Mouse (Mus musculus): ENCODE measurements around the gene Cnnm1.
"Not testable (repeated sequence)": the region's sequence is repeated elsewhere in the genome, so short reads cannot be mapped to it uniquely, and the experiment has no call there.

Cnnm1 gene

DNA sequence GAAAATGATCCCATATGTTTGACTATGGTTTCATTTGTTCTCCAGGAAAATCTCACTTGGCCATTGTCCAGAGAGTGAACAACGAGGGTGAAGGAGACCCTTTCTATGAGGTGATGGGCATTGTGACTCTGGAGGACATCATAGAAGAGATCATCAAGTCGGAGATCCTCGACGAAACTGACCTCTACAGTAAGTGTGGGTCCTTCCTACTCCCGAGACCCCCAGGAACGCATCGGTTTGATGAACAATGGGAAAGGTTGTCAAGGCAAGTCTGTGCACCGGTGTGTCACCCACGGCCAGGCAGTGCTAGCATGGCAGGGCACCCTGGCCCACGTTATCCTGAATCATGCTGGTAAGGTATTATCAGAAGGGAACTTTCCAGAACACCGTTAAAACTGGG lies 24.8 kb downstream of the Cnnm1 start:
- no peak for DNase-seq (ENCODE audit: low spot score in 2 of 2)

DNA sequence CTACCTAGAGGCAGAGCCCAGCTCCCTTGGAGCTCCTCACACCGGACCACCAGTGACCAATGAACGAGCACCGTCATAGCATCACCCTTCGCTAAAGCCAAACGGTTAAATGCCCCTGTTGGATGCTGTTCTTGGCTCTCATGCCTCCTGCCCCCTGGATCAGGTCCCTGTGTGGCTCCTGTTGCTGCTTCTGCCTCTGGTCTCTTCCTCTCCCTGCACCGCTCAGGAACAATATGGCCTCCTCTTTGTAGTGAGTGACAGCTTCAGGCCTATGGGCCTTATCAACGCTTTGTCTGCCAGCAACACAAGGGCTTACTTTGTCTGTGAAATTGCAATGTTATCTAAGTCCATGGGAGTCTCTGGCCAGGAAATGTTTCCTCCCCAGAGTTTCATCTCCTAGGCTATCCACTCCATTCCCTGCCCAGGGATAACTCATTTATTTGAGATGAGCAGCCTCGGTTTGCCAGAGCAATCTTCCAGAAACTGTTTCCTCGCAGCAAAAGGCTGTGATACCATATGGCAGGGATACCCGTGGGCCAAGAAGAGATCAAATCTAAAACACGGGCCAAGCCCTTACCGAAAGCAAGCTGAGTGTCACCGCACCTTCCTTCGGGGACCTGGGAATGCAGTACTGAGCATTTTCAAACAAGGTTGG lies 25.5 kb downstream of the Cnnm1 start:
- DNase-seq (ENCODE audit: low spot score in 2 of 2), result no peak

DNA sequence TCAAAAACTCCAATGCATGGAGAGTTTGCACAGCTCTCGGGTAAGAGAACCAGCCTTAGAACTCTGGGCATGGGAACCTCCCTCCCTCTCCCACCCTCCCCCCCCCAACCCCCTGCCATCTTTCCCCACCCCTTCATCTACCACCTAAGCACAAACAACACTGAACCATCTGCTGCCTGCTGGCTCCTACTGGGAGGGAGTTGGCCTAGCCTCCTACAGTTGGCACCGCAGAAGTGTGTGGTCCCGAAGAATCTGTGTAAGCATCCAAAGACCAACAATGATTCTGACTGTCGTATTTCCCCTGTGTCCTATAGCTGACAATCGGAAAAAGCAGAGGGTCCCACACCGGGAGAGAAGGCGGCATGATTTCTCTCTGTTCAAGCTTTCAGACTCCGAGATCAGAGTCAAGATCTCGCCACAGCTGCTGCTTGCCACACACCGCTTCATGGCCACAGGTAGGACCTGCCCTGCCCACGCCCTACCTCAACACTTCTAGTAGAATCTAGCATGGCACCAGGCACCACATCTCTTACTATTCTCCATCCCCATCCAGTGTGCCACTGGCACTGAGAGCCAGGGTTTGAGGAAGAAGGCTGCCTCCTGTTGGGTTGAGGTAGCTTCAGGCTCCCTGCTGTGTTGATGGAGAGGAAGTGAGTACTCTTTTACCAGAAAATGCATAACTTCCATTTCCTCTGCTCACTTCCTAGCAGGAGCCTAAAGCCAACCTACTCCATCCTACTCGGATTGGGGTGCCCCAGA lies 27.9 kb downstream of the Cnnm1 start:
- DNase-seq (ENCODE audit: low spot score in 2 of 2), result no peak

DNA sequence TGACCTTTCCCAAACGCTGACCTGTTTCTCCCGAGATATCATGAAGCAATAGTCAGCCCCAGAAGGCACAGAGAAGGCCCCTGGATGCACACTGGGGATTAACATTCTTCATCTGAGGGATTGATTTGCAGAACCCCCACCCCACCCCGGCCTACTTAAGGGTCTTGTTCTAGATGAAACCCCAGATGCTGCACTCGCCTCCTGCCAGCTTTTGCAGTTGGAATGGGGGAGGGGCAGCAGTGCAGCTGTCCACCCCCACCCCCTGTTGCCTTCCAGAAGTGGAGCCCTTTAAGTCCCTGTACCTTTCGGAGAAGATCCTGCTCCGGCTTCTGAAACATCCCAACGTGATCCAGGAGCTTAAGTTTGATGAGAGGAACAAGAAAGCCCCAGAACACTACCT lies 29.1 kb downstream of the Cnnm1 start:
- no peak for DNase-seq (ENCODE audit: low spot score in 2 of 2)

DNA sequence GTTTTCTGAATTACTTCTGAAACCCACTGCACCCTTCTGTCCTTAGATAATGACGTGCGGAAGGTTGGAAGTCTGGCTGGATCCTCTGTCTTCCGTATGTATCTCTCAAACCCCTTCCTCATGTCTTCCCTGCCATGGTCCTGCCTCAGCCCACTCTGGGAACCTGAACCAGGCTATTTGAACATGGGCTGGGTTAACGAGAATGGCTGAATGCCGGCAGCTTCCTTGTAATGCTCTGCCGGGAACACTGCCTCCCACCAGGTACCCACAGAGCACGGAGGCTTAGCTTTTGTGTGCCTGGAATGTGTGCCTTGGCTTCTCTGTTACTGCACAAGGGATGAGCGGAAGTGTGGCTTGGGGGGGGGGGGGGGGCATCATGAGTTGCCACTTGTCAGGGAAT lies 32.1 kb downstream of the Cnnm1 start:
- no peak for DNase-seq (ENCODE audit: low spot score in 2 of 2)

DNA sequence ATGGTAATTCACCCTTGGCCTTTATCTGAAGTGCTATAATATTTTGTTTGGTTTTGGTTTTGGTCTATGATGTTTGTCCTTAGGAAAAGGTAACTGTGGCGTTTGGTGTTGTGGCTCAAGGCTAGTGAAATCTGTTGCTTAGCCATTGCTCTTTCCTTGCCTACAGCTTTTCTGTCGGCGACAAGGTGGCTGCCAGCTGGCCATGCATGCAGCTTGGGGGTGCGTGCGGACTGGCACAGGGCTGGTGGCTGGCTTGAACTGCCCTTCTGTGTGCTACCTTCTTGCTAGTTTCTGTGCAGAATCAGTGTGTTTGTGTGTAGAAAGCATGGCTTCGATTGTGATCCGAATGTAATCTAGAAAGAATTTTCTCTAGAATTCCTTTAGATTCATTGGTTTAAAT lies 32.5 kb downstream of the Cnnm1 start:
- DNase-seq (ENCODE audit: low spot score in 2 of 2), result no peak

DNA sequence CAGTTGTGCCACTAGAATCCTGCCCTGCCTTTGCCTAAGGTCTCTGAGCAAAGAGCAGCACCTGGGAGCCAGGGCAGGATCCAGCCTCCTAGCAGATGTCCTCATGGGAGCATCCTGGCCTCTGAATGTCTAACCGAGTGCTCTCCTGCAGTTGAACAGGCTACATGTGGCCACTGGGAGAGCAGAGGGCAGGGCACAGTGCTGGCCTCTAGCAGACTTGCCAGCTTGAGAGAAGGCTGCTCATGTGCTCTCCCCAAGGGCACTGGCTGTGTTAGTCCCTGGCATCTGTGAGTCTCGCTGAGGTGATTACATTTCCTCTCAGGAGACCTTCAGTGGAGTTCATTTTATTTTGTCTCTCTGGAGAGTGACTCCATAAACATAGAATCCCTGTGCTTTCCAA lies 35.4 kb downstream of the Cnnm1 start:
- no peak for DNase-seq (ENCODE audit: low spot score in 2 of 2)

DNA sequence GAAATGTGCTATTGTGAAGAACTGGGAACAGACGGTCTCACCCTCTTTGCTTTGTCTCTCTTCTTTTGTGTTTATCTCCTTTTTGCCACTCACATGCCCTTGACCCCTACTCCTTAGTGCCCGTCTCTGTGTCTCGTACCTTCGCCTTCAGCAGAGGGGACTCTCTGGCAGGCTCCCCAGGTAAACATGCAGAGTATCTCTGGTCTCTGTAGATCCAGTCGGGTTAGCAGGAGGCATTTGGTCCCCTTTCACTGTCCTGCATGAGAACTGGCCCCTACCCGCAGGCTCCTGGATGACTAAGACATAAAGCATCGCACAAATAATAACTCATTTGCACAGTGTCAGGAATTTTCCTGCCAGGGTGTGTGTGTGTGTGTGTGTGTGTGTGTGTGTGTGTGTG lies 35.8 kb downstream of the Cnnm1 start:
- no peak for DNase-seq (ENCODE audit: low spot score in 2 of 2)

DNA sequence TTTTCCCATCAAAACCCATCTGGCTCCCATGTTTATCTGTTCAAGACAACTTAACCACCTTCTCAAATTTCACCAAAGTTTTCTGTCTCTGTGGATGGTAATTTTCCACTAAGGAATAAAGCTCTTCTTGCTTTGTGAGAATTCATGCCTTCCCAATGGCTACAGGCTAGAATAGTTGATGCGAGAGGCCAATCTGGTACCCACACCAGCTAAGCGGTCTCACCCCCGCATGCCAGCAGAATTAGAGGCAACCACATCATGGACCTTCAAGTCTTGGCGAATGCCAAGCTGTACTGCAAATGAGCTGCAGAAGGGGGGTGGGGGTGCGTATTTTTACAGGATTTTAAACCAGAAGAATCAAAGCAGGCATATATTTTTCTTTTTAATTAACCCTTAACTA lies 37.2 kb downstream of the Cnnm1 start:
- DNase-seq (ENCODE audit: low spot score in 2 of 2), result no peak

DNA sequence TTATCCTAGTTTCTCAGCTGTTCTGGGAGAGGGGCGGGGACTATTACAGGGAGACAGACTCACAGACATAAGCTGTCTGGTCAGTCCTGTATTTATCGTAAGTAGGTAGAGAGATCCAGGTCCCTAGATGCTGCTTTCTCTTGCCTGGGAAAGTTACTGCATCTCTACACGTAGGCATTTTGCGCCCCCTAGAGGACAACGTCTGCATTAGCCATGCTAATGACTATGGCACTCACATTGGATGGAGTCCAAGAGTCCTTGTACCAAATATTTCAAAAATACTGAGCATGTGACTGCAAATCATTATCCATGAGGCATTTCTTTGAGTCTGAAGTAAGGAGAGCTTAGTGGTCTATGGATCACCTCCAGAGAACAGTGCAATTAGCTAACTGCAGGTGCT lies 38.7 kb downstream of the Cnnm1 start:
- peak in 1 of 2 experiments; percentile 56 for DNase-seq (ENCODE audit: low spot score in 2 of 2)

DNA sequence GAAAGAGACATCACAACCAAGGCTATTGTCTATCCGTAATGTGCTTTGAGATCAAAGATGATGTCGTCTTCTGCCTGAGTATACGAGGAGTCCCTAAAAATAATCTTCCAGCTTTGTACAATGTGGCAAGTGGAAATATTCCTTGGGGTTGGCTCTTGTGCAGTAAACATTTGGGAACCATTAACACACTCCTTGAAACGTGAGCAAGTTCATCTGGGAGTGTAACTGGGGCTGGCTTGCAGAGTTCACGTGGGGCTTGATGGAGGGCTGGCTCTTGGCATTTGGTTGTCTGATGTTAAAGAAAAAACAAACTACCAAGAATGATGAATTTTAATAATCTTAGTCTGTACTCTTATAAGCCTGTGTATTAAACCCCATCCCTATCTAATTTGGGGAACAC lies 39.2 kb downstream of the Cnnm1 start:
- no peak for DNase-seq (ENCODE audit: low spot score in 2 of 2)

DNA sequence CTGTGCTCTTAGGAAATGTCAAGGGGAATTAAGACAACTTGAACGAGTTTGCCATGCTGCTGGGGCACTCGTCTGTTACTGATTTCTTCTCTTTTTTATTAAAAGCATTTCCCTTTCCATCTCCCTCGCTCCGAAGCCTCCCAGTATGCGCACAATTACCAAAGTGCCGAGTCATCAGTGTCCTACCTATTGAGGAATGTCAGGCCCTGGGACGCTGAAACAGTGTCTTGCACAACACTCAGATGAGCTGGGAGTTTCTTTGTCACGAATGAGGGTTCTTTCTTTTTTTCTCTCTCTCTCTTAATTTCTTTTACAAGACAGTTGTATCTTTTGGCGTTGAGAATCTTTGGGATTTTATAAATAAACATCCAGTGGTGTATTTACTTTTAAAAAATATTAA lies 40.3 kb downstream of the Cnnm1 start:
- DNase-seq (ENCODE audit: low spot score in 2 of 2), result no peak

DNA sequence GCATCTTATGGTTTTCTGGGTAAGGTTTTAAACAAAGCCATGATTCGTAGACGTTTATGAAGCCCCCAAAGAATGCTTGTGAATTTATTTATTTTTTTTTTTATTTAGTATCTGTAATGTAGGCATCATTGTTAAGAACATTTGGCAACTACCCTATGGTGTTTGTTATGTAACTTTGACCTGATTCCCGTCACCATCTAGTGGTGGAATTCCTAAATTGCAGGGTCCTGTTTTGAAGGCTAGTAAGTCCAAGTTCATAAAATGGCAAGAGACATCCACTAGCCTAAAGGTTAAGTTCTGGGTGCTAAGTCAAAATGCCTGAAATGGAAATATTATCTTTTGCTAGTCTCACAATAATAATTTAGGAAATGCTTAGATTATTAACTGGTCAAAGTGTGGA lies 47.2 kb downstream of the Cnnm1 start:
- DNase-seq (ENCODE audit: low spot score in 2 of 2), result no peak

DNA sequence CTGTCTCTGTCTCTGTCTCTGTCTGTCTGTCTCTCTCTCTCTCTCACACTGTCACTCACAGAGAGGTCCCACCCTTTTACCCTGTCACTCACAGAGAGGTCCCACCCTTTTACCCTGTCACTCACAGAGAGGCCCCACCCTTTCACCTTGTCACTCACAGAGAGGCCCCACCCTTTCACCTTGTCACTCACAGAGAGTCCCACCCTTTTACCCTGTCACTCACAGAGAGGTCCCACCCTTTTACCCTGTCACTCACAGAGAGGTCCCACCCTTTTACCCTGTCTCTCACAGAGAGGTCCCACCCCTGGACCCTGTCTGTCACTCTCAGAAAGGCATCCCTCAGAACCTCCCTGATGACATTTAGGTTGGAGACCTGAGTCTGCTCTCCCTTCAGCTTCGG lies 53.1 kb downstream of the Cnnm1 start:
- not testable (repeated sequence) for DNase-seq (ENCODE audit: low spot score in 2 of 2)

DNA sequence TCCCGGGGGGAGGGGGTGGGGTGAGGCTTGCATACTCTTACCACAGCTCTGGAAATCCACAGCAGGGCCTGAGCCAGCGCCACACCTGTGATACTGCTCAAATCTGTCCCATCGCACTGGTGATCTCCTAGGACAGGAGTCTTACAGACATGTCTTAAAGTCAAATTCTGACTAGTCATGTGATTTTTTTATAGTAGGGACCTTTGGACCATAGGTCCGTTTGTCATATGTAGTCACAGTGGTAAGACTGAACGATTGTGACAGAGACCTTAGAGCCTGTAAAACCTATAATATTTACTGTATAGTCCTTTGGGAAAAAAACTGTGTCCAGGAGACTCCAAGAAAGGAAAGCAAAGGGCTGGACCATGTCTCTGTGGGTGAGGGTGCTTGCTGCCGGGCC lies 53.6 kb downstream of the Cnnm1 start:
- DNase-seq (ENCODE audit: low spot score in 2 of 2), result no peak

DNA sequence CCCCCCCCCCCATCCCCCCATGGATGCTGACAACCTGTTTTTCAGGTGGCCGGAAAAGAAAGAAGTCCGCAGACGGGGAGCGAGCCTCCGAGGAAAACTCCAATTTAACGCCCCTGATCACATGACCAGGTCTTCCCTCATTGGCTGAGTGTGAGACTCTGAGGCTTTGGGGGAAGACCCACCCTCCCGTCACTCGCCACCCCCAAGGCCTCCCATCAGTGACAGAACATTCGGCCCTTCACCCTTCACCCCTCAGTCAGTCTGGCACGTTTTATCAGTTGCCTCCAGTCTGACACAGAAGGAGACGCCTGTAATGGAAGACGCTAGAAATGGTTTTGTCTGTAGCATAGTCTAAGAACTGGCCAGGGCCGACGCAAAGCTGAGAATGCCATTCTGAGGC lies 54.7 kb downstream of the Cnnm1 start:
- DNase-seq (ENCODE audit: low spot score in 2 of 2), result no peak

DNA sequence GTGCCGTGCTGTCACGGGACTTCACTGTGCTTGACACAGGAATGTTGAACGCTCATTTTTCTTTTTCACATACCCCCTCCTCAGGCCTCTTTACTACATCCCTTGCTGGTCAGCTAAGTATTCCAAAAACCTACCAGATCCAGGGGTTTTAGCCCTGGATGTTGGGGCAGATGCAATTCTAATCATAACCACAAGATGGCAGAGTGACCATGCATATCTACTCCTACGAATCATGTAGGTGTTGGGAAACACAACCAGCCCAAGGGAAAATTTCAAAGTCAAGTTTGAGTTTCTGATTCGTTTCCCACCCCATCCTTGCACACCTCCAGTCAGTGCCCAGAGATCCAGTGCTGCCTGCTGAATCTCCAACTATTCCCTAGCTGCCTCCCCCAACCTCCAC lies 55.6 kb downstream of the Cnnm1 start:
- DNase-seq (ENCODE audit: low spot score in 2 of 2), result peak in 1 of 2 experiments; percentile 38

DNA sequence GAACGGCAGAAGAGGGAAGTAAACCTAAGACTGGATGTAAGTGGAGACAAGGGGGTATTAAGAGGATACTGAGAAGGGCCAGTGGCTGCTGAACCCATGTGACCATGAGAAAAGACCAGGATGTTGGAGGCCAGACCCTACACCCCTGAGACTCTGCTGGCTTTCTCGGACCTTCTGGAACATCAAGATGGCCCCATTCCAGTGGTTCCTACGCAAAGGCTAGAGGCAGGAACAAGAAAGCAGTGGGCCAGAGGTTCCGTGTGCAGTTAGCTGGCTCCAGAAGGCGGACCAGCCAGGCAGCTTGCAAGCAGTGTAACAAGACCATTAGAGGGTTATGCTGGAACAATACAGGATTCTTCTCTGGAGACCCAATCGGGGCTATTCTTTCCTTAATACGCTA lies 57.2 kb downstream of the Cnnm1 start:
- no peak for DNase-seq (ENCODE audit: low spot score in 2 of 2)

DNA sequence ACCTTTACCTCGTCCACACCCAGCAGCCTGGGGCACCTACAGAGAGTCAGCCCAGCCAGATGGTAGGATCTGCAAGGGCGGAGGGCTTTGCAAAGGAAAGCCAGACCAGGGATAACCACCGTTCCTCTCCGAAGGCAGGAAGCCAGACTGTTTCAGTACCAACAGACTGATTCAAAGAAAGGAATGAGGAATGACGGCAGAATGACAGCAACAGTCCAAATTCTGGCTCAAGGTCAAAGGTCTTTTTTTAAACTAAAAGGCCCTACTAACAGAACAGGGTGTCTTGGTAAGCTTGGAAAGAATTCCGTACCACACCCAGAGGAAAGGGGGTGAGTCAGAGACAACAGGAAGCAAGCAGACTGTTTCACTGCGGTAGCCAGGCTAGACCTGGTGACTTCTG lies 58.6 kb downstream of the Cnnm1 start:
- DNase-seq (ENCODE audit: low spot score in 2 of 2), result no peak

DNA sequence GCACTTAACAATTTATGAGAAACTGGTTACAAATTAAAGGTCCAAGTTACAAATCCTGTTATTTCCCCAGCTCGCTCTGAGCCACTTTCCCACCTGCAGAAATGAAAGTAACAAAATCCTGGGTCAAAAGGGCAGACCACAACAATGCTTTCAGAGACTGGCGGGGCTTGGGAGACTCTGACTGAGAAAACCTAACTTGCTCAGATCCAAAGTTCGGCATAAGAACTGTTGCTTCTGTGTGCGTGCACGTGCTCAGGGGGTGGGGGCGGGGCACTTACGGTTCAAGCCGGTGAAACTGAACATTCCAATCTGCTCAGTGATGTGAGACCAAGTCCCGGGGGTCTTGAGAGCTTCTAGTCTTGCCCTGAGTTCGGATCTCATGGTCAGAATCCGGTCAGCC lies 62.4 kb downstream of the Cnnm1 start:
- DNase-seq (ENCODE audit: low spot score in 2 of 2), result no peak

DNA sequence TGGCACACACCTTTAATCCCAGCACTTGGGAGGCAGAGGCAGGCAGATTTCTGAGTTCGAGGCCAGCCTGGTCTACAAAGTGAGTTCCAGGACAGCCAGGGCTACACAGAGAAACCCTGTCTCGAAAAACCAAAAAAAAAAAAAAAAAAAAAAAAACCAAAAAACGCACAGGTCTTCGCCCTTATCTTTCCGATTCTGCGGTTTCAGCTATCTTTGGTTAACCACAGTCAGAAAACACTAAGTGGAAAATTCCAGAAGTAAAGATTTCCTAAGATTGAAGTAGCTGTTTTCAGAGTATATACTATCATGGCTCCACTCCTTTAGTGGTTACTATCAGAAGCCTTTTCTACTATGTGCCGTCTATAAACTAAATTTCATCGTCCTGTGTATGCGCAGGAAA lies 63.4 kb downstream of the Cnnm1 start:
- not testable (repeated sequence) for DNase-seq (ENCODE audit: low spot score in 2 of 2)

DNA sequence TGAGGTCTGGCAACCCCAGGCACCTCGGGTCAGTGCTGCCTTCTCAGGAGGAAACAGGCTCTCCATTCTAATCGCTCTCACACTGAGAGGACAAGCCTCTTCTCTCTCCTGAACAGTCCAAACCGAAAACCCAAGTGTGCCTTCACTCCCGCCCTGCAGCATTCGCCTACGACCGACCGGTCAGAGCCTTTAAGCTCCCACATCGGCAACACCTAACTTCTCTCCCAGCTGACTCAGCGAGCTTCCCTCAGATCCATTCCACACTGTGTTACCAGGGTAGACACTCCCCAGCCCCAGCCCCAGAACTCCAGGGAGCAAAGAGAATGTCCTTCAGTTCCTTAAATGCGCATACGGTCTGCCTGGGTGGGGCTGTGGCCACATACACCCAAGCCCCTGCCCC lies 65.2 kb downstream of the Cnnm1 start:
- no peak for DNase-seq (ENCODE audit: low spot score in 2 of 2)

DNA sequence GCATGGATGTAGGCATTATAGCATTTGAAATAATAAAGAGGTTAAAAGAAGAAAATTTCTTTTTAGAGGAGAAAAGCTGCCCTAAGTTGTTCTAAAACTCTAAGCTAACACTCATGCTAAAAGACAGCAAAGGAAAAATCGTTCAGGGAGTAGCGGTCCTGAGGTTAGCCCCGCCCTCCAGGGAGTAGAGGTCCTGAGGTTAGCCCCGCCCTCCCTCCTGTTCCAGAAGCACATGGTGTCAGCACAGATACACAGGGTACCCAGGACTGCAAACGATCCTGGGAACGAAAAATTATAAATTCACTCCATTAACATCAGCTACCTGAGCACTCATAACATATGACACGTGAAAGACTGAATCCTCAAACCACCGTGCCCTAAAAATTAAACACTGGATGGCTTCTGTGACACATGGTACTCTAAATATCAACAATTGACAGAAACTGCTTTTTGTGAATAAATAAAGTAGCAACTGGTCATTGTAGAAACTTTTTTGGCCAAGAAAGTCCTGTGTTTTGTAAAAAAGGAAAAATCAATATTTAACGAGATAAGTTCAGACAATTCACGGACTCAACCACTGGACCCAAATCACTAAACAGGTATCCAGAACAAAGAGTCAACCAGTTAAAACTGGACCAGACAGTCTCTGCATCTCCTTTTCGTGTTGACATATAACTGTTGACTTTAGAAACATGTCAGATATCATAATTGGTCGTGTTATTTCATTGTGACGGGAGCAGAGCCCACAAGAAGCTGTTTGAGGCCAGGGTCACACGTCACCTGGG lies 70.4 kb downstream of the Cnnm1 start:
- no peak for DNase-seq (ENCODE audit: low spot score in 2 of 2)

Measured in frontal cortex, postnatal 14 days (tissue).